Mouse (Mus musculus) T-helper 1 cell (primary cell): Measurements from ENCODE around the gene Ndst2.

Experiments used
- in situ Hi-C: fragments of 300-600 bp; cut with MboI, MseI; formaldehyde crosslinking; loops from one replicate; pipeline ENCODE4 v1.15.1; 2025; ENCODE audit warnings: high pct_unique_total_duplicates

Gene Ndst2

DNA sequence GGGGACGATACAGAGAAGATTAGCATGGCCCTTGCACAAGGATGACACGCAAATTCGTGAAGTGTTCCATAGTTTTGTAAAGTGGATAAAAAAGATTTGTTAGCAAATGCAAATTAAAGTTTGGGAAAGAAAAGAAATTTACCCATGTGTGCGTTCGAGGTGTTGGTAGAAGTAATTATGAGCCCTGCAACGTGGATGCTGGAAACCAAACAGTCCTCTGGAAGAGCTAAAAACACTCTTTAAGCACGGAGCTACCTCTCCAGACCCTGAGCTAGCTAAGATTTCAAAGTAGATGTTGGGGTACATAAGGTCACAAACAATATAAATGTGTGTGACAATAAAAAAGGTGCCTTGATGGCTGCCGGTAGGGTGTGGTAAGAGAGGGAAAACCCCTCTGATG lies 32.8 kb downstream of the Ndst2 start:
- in situ Hi-C loops: no loop called here

DNA sequence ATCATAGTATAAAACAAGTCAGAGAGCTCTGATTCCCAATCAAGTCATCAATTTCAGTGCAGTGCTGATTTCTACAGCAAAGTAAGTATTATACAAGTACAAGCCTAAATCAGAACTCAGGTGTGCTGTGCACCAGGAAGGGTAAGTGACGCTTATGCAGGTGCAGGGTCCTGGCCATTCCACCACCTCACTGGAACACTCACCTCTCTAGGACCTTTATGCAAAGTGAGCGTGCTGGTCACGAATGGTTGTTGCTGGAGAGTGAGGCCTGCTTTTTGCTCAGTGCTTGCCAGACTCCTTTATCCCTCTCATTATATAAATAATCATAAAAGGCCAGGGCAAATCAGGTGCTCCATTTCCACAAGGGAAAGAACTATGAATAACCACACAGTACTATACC lies 34.0 kb downstream of the Ndst2 start:
- in situ Hi-C loops: no loop called here

DNA sequence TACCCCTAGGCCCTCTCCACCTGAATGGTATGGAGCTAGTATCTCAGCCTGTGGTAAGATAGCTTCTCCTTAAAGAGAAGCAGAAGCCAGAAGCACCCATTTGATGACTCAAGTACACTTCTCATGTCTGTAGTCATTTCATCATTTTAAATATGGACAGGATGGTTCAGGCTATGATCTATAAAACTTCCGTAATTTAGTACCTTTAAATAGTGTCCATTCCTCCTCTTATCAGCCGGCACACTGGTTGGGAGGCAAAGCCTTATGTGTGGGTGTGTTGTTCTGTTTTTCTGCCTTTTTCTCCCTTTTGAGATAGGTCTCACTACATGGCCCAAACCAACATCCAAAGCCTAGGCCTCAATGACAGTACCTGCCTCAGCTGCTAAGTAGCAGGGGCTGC lies 35.8 kb downstream of the Ndst2 start:
- in situ Hi-C loops: no loop called here

DNA sequence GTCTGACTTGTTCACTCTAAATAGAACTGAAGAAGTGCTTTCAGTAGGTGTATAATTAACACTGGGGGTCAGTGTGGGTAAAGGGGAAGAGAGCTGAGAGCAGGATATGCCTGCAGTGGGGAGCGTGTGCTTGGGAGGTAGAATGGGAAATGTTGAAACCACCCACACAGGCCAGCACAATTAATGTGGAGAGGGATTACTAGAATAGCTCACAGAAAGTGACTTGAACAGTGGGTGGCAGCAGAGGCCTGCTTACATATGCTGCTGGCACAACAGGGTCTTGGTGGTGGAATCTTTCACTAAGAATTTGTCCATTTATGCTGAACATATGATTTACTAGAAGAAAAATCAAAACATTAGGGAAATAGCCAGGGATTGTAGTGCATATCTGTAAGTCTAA lies 37.4 kb downstream of the Ndst2 start:
- in situ Hi-C loops: no loop called here

DNA sequence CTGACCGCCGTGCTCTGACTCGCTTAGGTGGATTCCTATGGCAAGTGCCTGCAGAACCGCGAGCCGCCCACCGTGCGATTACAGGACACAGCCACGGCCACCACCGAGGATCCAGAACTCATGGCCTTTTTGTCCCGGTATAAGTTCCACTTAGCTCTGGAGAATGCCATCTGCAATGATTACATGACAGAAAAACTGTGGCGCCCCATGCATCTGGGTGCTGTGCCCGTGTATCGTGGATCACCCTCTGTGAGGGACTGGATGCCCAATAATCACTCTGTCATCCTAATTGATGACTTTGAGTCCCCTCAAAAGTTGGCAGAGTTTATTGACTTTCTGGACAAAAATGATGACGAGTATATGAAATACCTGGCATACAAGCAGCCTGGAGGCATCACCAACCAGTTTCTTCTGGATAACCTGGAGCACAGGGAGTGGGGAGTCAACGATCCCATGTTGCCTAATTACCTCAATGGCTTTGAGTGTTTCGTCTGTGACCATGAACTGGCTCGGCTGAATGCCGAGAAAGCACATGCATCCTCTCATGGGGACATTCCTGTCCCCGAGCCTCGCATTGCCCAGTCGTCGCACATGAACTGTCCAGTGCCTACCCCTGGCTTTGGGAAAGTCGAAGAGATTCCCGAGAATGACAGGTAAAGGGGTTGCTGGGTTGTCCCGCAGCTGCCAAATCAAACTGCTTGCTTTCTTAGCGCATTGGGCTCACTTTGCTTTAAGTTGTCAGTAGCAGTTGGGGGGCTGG lies 38.4 kb downstream of the Ndst2 start:
- in situ Hi-C loops: no loop called here

DNA sequence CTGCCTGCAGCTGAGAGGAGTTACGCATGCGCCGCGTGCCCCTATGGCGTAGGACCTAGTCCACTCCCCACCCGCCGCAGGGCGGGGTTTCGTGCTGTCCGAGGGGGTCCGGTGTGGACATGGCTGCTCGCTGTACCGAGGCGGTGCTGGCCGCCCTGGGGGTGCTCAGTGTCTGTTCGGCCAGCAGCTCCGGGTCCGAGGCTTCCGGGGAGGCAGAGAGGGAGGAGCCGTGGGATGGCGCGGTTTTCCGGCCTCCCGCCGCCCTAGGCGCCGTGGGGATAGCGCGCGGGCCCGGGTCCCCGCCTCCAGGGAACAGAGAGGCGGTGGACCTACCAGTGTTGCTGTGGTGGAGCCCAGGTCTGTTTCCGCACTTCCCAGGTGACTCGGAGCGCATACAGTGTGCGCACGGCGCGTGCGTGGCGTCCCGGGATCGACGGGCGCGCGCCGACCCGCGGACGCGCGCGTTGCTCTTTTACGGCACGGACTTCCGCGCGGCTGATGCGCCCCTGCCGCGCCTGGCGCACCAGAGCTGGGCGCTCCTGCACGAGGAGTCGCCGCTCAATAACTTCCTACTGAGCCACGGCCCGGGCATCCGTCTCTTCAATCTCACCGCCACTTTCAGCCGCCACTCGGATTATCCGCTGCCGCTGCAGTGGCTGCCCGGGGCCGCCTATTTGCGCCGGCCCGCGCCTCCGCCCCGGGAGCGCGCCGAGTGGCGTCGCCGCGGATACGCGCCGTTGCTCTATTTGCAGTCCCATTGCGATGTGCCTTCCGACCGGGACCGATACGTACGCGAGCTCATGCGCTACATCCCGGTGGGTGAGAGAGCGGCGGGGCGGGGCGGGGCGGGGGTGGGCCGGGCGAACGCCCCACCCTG lies 39.2 kb downstream of the Ndst2 start, which contains the start of gene Fut11:
Gene Fut11, plus strand, starts transcription at position 85 of the 877 bp plus-strand sequence.
- in situ Hi-C loops: no loop called here

DNA sequence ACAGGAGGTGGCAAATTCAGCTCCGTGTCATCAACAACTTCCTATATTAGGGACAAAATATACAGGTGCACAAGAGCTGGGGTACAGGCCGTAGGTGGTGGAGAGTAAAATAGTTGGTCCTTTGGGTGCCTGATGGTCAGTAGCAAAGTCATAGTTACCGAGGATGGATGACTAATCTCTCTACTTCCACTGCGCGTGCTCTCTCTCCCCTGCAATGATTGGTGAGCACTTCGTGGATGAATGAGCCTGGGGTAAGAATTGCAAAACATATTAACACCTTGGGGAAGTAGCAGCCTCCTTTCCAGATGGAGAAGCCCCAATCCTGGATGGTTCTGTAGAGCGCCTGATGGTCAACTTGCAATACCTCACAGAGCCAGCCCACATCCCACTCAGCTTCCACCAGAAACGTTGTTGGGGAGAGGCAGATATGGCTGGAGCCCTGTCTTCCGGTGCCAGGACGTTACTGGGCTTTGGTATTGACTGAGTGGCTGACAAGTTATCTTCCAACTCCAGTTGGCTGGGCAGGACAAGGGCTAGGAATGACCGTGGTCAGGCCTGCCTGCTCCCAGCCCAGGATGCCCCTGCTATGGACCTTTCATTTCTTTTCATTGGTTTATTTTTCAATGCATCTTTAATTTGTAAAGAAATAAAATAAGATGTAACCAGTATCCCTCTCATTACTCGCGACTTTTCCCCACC lies 40.0 kb downstream of the Ndst2 start:
- in situ Hi-C loops: no loop called here

DNA sequence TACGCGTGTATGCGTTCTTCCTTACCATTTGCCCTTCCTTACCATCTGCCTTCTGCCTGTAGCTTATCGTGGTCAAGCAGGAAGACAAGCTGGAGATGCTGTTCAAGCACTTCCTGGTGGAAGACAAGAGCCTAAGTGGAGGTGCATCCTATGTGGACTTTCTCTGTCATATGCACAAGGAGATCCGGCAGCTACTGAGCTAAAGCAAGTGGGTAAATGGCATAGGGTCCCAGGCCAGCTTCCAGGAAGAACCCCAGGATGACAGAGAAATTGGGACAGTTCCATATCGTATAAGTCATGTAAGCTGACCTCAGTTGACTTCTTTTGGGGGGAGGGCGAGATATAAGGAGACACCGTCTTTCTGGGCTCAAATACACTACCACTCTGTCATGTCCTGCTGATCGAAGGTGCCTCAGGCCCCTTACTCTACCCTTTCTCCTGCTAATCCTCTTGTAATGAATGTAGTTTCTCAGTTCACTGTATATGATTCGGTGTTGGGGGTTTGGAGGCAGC lies 40.7 kb downstream of the Ndst2 start:
- in situ Hi-C loops: no loop called here

DNA sequence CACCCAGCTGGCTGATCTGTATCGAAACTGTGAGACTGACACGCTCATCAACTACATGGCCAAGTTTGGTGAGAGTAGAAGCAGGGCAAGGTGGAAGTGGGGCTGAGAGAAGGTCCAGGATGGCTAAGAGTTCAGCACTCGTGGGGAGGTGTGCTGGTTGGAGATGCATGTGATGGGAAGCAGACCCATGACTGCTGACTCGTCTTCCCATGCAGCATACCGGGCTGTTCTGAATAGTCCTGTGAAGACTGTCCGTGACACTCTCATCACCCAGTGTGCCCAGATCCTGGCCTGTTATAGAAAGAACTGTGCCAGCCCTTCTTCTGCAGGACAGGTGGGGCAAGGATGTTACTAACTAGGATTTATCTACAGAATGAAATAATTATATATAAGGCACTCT lies 42.6 kb downstream of the Ndst2 start:
- in situ Hi-C loops: no loop called here

DNA sequence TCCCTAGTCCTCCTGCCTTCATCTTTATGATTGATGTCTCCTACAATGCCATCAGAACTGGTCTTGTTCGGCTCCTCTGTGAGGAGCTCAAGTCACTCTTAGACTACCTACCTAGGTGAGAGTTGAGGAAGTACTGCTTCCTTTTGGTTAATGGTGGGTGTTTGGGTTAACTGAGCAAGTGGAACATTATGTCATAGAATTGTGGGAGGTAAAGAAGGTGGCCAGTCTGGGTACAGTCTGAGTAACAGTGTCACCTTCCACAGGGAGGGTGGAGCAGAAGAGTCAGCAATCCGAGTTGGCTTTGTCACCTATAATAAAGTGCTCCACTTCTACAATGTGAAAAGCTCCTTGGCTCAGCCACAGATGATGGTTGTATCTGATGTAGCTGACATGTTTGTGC lies 45.4 kb downstream of the Ndst2 start:
- in situ Hi-C loops: no loop called here

DNA sequence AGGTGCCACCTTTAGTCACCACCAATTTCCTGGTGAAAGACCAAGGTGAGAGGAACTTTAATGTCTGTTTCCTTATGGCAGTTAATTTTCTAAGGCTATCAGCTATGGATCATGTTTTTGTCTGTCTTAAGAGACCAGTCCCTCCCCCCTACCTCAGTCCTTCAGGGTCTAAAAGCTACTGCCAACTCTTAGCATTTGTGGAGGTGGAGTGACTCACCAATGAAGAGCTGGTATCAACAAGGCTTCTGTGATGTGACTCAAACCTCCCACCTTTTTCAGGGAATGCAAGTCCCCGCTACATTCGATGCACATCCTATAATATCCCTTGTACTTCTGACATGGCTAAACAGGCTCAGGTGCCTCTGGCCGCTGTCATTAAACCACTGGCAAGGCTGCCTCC lies 47.8 kb downstream of the Ndst2 start:
- in situ Hi-C loops: no loop called here

DNA sequence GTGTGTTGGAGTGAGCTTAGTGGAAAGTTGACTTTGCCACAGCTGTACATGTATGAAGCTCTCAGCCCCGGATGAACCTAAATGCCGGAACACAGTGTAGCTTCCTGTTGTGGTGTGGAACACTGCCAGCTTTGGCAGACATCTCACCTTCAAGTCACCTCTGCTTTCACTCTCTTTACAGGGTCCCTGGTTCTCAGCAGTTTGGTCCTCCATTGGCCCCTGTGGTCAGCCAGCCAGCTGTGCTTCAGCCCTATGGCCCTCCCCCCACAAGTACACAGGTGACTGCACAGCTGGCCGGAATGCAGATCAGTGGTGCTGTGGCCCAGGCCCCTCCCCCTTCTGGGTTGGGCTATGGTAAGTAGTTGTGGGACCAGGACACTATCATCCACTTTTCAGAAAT lies 51.9 kb downstream of the Ndst2 start:
- in situ Hi-C loops: no loop called here

DNA sequence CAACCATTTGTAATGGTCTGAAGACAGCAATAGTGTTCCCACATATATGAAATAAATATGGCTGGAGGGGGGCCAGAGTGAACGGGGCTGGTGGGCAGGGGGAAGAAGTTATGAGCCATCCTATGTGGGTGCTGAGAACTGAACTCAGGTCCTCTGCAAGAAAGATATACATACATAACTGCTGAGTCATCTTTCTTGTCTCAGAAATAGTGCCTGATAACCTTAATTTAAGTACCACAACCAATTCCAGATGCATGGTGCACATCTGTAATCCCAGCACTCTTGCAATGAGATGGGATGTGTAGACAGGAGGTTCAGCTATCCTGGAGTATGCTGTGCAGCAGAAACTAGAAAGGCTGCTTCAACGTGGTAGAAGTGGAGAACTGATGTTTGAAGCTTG lies 52.6 kb downstream of the Ndst2 start:
- in situ Hi-C loops: no loop called here

DNA sequence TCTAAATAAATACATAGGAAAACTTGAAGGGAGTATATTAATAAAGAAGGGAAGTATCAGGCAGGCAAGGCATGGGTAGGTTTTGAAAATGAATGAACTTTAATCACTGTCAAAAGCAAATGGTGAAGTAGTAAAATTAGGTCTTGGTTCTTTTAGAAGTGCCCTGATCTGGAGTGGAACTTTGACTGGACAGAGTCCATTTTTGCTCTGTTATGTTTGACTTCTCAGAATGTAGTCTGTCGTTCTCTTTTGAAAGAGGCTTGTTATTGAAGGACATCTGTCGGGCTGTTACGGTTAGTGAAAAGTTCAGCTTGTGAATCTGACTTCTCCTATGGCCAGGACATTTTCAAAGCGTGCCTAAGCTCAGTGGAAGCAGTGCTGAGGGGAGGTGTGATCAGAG lies 56.5 kb downstream of the Ndst2 start:
- in situ Hi-C loops: no loop called here

DNA sequence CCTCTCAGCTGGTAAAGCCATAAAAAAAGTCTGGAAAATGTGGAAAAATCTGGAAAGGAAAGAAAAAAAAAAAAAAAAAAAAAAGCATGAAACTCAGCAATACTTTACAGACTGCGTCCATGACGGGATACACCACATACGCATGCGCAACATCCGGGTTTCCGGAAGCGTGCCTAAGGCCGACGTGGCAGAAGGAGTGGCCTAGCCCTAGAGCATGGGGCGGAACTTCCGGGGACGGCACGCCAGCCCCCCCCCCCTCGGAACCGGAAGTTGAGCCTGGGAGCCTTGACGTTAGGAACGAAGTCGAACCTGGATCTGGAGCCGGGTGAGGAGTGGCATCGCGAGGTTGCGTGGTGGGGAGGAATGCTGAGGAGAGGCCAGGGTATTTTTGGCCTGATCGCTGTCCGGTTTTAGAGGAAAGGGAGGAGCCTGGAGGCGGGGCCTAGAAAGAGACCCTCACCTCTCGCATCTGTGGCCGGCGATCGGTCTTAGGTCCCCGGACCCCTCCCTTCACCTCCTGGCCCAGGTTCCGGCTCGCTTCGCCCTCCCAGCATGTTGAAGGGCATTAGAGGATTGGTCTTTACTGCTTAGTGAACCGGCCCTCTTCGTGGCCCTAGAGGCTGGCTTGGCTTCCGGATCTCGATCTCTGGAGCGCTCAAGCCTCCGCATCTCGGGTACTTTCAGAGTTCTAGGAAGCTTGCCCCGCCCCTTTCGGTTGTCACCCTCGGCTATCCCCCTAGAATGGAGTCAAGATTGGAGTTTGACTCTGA lies 60.1 kb downstream of the Ndst2 start, which contains the start of gene Sec24c:
Gene Sec24c, plus strand, starts transcription at position 245 of the 770 bp plus-strand sequence.
- in situ Hi-C loops: no loop called here

DNA sequence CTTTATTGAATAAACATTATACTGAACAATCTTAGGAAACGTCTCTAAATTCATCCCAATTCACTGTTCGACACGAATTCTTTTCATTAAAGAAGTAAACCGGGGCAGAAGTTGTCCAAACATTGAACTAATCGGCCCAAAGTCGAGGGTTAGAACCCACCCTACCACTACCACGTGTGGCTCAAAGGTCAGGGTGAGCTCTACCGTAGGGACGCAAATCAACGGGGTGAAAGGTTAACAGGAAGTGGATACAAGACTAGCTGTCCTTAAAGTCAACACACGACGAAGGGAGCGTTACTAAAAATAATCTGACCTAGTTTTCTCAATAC lies 60.7 kb downstream of the Ndst2 start:
- in situ Hi-C loops: no loop called here
